Mouse (Mus musculus) inflammation-experienced regulatory T-cells, adult 16 weeks (primary cell): ENCODE measurements around the gene Olfr1337. TPM values are rescaled to one million over a fixed set of nuclear protein-coding genes. Genes with fewer than 3 reads are reported as not detected.

Experiments
- polyA plus RNA-seq: library from polyadenylated mRNA; unstranded; fragments of 100-300 nt; shearing (Covaris generic); gene quantifications from one replicate; pipeline ENCODE4 v1.2.1, GENCODE M21; 2017

Olfr1337 gene
- not detected for polyA plus RNA-seq

DNA sequence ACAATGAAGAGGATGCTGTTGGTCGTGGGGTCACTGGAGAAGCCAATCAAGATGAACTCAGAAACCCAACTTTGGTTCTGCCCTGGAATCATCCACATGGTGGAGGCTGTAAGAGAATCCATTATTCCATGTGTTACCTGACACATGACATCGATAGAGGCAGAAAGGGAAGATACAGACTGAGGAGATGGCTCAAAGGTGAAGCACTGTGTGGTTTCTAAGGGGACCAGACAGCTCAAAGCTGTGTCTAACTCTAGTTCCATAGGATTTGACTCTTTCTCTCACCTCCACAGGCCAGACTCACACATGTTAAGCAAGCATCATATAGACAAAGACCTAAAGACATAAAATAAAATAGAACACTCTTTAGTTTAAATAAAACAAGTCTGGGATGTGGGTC, at the start of gene Olfr1337:
TSS of gene Olfr1337 (minus strand) at position 101 of the 400 bp plus-strand sequence.

DNA sequence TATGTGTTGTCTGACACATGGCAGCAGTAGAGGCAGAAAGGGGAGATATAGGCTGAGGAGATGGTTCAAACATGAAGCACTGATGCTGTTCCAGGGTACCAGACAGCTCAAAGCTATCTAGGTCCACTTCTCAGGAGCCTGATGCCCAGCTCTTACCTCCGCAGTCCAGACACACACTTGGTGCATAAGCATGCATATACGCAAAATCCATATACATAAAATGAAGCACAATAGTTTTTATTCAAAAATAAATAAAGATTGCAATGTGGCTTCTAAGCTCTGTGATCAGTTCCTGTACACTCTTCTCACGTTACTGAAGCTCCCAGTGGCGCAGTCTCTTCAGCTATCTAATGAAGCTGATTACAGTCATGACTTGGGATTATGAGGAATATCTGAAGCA, 27.5 kb upstream of the Olfr1337 start, which contains the start of gene Olfr1335:
TSS of gene Olfr1335 (minus strand) at position 101 of the 400 bp plus-strand sequence.

GRCm38 (mm10) chr4:118758637-118759036, 23.7 kb downstream of the Olfr1337 start, which contains the start of gene Olfr1338:
Olfr1338 (minus strand) TSS chr4:118758737.

DNA sequence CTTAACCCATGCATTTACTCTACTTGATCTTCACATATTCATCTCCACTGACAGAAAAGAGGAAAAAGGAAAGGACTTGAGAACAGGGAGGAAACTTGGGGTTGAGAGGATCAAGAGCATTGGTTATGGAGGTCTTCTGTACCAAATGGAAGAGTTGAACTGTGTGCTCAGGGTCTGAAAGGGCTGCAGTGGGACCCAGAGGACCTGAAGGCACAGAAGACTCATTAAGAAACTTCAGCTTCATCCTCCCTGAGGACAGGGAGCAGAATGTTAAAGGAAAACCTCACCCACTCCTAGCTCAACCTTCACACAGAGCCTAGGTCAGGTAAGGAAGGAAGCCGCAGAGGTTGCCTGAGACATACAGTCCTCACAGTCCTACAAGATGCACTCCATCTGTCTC, 50.5 kb downstream of the Olfr1337 start, which contains the start of gene Olfr1339:
TSS of gene Olfr1339 (plus strand) at position 301 of the 400 bp plus-strand sequence.

Other genes with a start within 250 kb of the Olfr1337 start
- gene Tmem125, start 238.5 kb downstream of the Olfr1337 start, polyA plus RNA-seq, result not detected
- gene Cfap57, start 161.8 kb downstream of the Olfr1337 start, polyA plus RNA-seq, result not detected
- 183 TPM for gene Ebna1bp2, start 161.8 kb downstream of the Olfr1337 start, polyA plus RNA-seq
- not detected for gene Olfr62, start 123.6 kb downstream of the Olfr1337 start, polyA plus RNA-seq
- not detected for gene Olfr1342, start 89.8 kb downstream of the Olfr1337 start, polyA plus RNA-seq
- not detected for gene Olfr1341, start 79.1 kb downstream of the Olfr1337 start, polyA plus RNA-seq
- gene Olfr1340, start 62.4 kb downstream of the Olfr1337 start, polyA plus RNA-seq, result not detected
- gene Olfr1339, start 50.4 kb downstream of the Olfr1337 start, polyA plus RNA-seq, result not detected
- gene Olfr1338, start 23.8 kb downstream of the Olfr1337 start, polyA plus RNA-seq, result not detected
- not detected for gene Olfr1335, start 27.4 kb upstream of the Olfr1337 start, polyA plus RNA-seq
- gene Olfr1333, start 53.7 kb upstream of the Olfr1337 start, polyA plus RNA-seq, result not detected
- gene Olfr1331, start 82.1 kb upstream of the Olfr1337 start, polyA plus RNA-seq, result not detected
- 0.06 TPM for gene Olfr1330, start 106.0 kb upstream of the Olfr1337 start, polyA plus RNA-seq
- gene Olfr1329, start 134.9 kb upstream of the Olfr1337 start, polyA plus RNA-seq, result not detected
- not detected for gene Olfr1328, start 156.0 kb upstream of the Olfr1337 start, polyA plus RNA-seq
- not detected for gene Lao1, start 179.0 kb upstream of the Olfr1337 start, polyA plus RNA-seq